ENCODE assay signal across 14 mouse cellular contexts in genomic region chr11:81793588-81793987, GRCm38 (mm10).
"Had no signal": no experiment of that assay in that cellular context is flagged by ENCODE, and none has a peak within 500 bp of the region (broad histone marks: within the 10 kb centered on the region; RNA-seq: fewer than 3 reads in every experiment).

No protein-coding gene starts in this region.

- ATAC-seq: intestine, embryonic 15.5 days; liver, postnatal 0 days; lung, postnatal 0 days; midbrain, embryonic 15.5 days had no signal

- DNase-seq: kidney, adult 11 months; kidney, adult 8-10 months; kidney, postnatal 10 days; kidney, postnatal 36 days; liver, postnatal 0 days; lung, embryonic 14.5 days; retina, postnatal 1 day; right cerebral cortex, postnatal 25 days; thymus, adult 2 months; thymus, postnatal 14 days; thymus, postnatal 4 days had no signal
